Mouse (Mus musculus) MEL (cell line): ENCODE measurements around the gene Cyp4a31.

Source experiments
- CTCF ChIP-seq, 3 experiments: IDR thresholded peaks in 2 of 3; conservative IDR thresholded peaks in 1 of 3; 2 replicates each; pipeline ENCODE4 v1.5.1; 2011 to 2012; ENCODE audit warnings: low read length in 3 of 3, low read depth in 2 of 3, mild to moderate bottlenecking in 2 of 3, improper control_type of control experiment in 1 of 3, inconsistent platforms in 1 of 3, mixed read lengths in 1 of 3, moderate library complexity in 1 of 3; ENCODE audit not compliant: control insufficient read depth in 1 of 3, insufficient read depth in 1 of 3, poor library complexity in 1 of 3, severe bottlenecking in 1 of 3
- ETS1 ChIP-seq: IDR thresholded peaks from 2 replicates; pipeline ENCODE4 v1.6.1; 2012; ENCODE audit warnings: low read depth, mild to moderate bottlenecking, inconsistent platforms, low read length, improper control_type of control experiment, moderate library complexity
- GABPA ChIP-seq: IDR thresholded peaks from 2 replicates; pipeline ENCODE4 v1.6.1; 2012; ENCODE audit warnings: low read depth, mild to moderate bottlenecking, inconsistent platforms, low read length, improper control_type of control experiment, moderate library complexity
- GATA1 ChIP-seq: IDR thresholded peaks from 2 replicates; pipeline ENCODE4 v1.6.1; 2011; ENCODE audit warnings: low read depth, low read length, improper control_type of control experiment
- HCFC1 ChIP-seq: IDR thresholded peaks from 2 replicates; pipeline ENCODE4 v1.6.1; 2012; ENCODE audit warnings: low read depth, mild to moderate bottlenecking, inconsistent platforms, low read length, improper control_type of control experiment, moderate library complexity
- MAFK ChIP-seq: IDR thresholded peaks from 2 replicates; pipeline ENCODE4 v1.6.1; 2011; ENCODE audit warnings: low read depth, mild to moderate bottlenecking, low read length, improper control_type of control experiment, borderline replicate concordance
- NELFE ChIP-seq: IDR thresholded peaks from 2 replicates; pipeline ENCODE4 v1.6.1; 2011; ENCODE audit warnings: low read depth, low read length, improper control_type of control experiment
- POLR2A ChIP-seq, 2 experiments: IDR thresholded peaks; 2 replicates each; pipeline ENCODE4 v1.6.1; 2011 to 2012; ENCODE audit warnings: low read length in 2 of 2, mild to moderate bottlenecking in 2 of 2, control low read depth in 1 of 2, improper control_type of control experiment in 1 of 2, low read depth in 1 of 2, moderate library complexity in 1 of 2; ENCODE audit not compliant: control insufficient read depth in 1 of 2, insufficient read depth in 1 of 2, poor library complexity in 1 of 2
- RAD21 ChIP-seq: IDR thresholded peaks from 2 replicates; pipeline ENCODE4 v1.6.1; 2011; ENCODE audit warnings: mild to moderate bottlenecking, low read depth, low read length, improper control_type of control experiment
- TAL1 ChIP-seq: IDR thresholded peaks from 2 replicates; pipeline ENCODE4 v1.6.1; 2012; ENCODE audit warnings: mild to moderate bottlenecking, inconsistent platforms, low read length, moderate library complexity, mixed read lengths
- UBTF ChIP-seq: IDR thresholded peaks from 2 replicates; pipeline ENCODE4 v1.6.1; 2012; ENCODE audit warnings: low read depth, mild to moderate bottlenecking, inconsistent platforms, low read length, improper control_type of control experiment, moderate library complexity, borderline replicate concordance; ENCODE audit not compliant: insufficient read depth

- TF ChIP-seq MAFK (no peak), CTCF (IDR thresholded peaks at IDR 0.05 in 2 of 3, conservative IDR thresholded peaks at IDR 0.05 in 1 of 3; ENCODE audit: control insufficient read depth in 1 of 3, insufficient read depth in 1 of 3, low read depth in 2 of 3, low read length in 3 of 3, poor library complexity in 1 of 3, severe bottlenecking in 1 of 3) (no peak), RAD21 (no peak), GABPA (no peak), POLR2A (IDR thresholded peaks at IDR 0.05; ENCODE audit: control insufficient read depth in 1 of 2, insufficient read depth in 1 of 2, low read depth in 1 of 2, low read length in 2 of 2, poor library complexity in 1 of 2) (no peak), NELFE (no peak), GATA1 (no peak), ETS1 (no peak), HCFC1 (no peak), UBTF (no peak), TAL1 (no peak)
Observed at GRCm38 (mm10) chr4:115575776-115576175, 12.3 kb downstream of the Cyp4a31 start.
